Mouse (Mus musculus) T-helper 1 cell (primary cell): ENCODE measurements at regions not wholly inside any gene's neighbourhood (a gene's known extent, or its start where the extent isn't known, plus 50 kb on each side); places are given as distances from the start of the nearest gene placed in this dataset.

Experiments
- in situ Hi-C: fragments of 300-600 bp; cut with MboI, MseI; formaldehyde crosslinking; loops from one replicate; pipeline ENCODE4 v1.15.1; 2025; ENCODE audit warnings: high pct_unique_total_duplicates

DNA sequence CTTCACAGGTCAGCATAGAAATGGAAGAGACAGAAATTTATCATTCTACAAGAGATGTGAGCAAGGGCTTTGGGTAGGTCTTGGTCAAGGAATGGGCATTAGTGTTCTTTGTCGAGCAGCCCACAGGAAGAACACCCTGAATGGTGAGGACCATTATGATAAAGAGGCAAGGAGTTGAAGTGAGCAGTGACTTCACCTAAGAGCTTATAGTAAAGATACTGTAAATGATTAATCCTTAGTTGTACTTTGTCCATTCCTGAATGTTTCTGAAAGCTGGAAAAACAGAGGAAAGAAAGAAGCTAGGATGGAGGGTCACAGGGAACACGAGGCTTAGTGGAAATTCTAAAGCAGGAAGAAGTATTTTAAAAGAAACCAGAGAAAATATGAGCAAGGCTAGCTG lies 956.9 kb downstream of the Defb40 start:
- in situ Hi-C loops: no loop called here

GRCm38 (mm10) chr8:18007567-18007966 lies 970.5 kb downstream of the Defb40 start:
- in situ Hi-C loops: no loop called here

DNA sequence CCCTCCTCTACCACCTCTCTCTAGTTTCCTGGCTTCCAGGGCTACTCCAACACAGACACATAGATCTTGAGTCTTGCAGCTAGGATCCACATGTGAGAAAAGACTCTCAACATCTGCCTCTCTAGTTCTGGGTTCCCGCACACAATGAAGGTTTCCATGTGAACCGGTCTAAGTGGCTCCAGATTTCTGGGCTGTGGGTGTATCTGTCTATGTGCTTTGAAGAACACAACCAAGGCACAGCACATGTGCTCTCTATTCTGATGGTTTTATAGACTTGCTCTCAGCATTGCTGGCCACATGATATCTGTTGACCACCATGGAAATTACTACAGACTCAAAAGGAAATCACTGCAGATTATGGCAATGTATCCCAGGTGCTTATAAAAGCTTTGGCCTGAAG lies 972.4 kb downstream of the Defb40 start:
- in situ Hi-C loops: no loop called here

- in situ Hi-C loops: no loop called here
These were observed 977.3 kb downstream of the Defb40 start for GRCm38 (mm10) chr8:18000750-18001149.

GRCm38 (mm10) chr8:17984779-17985178 lies 993.3 kb downstream of the Defb40 start:
- in situ Hi-C loops: no loop called here

GRCm38 (mm10) chr8:17948848-17949247 lies 1029.2 kb downstream of the Defb40 start:
- in situ Hi-C loops: no loop called here

GRCm38 (mm10) chr8:17948053-17948834 lies 1029.8 kb downstream of the Defb40 start:
- in situ Hi-C loops: no loop called here

DNA sequence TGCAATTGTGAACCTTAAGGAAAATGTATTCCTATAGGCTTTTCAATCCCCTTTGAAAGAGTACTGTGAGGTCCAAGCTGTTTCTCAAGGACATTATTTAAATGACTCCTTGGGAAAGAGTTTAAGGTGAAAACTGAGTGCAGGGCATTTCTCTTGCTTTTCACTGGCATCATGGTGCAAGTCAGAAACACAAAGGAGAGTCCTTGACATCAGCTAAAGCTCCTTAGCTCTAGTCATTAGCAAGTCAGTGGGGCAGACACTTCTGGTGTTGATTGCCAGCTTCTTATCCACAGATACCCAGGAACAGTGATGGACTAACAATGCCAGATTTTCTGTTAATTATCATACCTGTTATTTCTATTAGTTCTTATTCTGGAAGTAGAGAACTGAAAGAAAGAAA lies 1043.4 kb downstream of the Defb40 start:
- in situ Hi-C loops: no loop called here

DNA sequence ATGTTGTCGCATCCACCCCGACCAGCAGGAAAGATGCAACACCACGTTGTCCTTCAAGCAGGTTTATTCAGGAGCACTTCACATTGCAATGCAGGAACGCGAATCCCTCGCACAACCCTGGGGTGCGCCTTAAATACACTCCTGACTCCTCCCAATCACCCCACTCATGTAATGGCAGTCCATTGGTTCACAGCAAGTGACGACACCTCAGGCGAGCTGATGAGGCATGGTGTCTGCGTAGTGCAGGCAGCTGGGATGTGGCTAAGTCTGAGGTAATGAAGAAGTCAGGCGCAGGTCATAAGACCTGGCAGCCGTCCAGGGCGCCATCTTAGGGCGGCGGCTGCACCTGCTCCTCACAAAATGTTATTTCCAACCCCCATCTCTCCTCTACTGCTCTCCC lies 1068.7 kb downstream of the Defb40 start:
- in situ Hi-C loops: no loop called here

- in situ Hi-C loops: loop anchor here (10.0 kb wide), 1 partner anchor 1296 kb away; no protein-coding TSS in a partner anchor
These were observed 1089.5 kb downstream of the Defb40 start for GRCm38 (mm10) chr8:17888598-17888997.

- in situ Hi-C loops: no loop called here
These were observed 1114.7 kb downstream of the Defb40 start for GRCm38 (mm10) chr8:17863388-17863787.
